Mouse (Mus musculus) lung, embryonic 15.5 days (tissue): ENCODE measurements at regions not wholly inside any gene's neighbourhood (a gene's known extent, or its start where the extent isn't known, plus 50 kb on each side); places are given as distances from the start of the nearest gene placed in this dataset.
A peak's percentile ranks its signal among the peaks of the same experiment; 100 is the strongest.

Source experiments
- ATAC-seq: fragments of 200-750 bp; cut with Nextera tagmentation; 2 replicates; pipeline ENCODE4 v1.8.0; 2017; ENCODE audit warnings: moderate number of reproducible peaks, borderline replicate concordance; ENCODE audit not compliant: low FRiP score, low TSS enrichment; ENCODE audit errors: extremely low read depth
- H3K27ac ChIP-seq: fragments of 300-500 bp; sonication (generic); 2 replicates; pipeline ENCODE4 v1.5.1; 2015; ENCODE audit warnings: moderate library complexity, mild to moderate bottlenecking, inconsistent platforms
- H3K27me3 ChIP-seq: fragments of 300-500 bp; sonication (generic); 2 replicates; pipeline ENCODE4 v1.6.1; 2015; ENCODE audit warnings: inconsistent platforms
- H3K36me3 ChIP-seq: fragments of 300-500 bp; sonication (generic); 2 replicates; pipeline ENCODE4 v1.6.1; 2015; ENCODE audit warnings: inconsistent platforms
- H3K4me1 ChIP-seq: fragments of 300-500 bp; sonication (generic); 2 replicates; pipeline ENCODE4 v1.6.1; 2015; ENCODE audit warnings: inconsistent platforms
- H3K4me2 ChIP-seq: fragments of 300-500 bp; sonication (generic); 2 replicates; pipeline ENCODE4 v1.6.1; 2015; ENCODE audit warnings: inconsistent platforms, mild to moderate bottlenecking, moderate library complexity
- H3K4me3 ChIP-seq: fragments of 300-500 bp; sonication (generic); 2 replicates; pipeline ENCODE4 v1.5.1; 2015; ENCODE audit warnings: mild to moderate bottlenecking, inconsistent platforms
- H3K9ac ChIP-seq: fragments of 300-500 bp; sonication (generic); 2 replicates; pipeline ENCODE4 v1.6.1; 2015; ENCODE audit warnings: inconsistent platforms
- H3K9me3 ChIP-seq: fragments of 300-500 bp; sonication (generic); 2 replicates; pipeline ENCODE4 v1.6.1; 2016; ENCODE audit warnings: inconsistent platforms
- WGBS: fragments of 180-500 bp; shearing (Covaris S2); methylation state at CpG from one replicate; pipeline ENCODE4 v1.1.7; 2015; 5-methylcytosine and 5-hydroxymethylcytosine counted together

GRCm38 (mm10) chr12:12605495-12605894 lies 336.2 kb downstream of the Mycn start:
- H3K4me3 ChIP-seq: no peak overlapping the region
- no peaks in the 10 kb centered on the region for H3K9me3 ChIP-seq
- H3K4me1 ChIP-seq: peaks cover 5% of the 10 kb centered on the region; the same call in 1 of the 2 replicates
- no peak overlapping the region for H3K4me2 ChIP-seq
- no peak for ATAC-seq
- no peaks in the 10 kb centered on the region for H3K27me3 ChIP-seq
- 91% methylated on average over 3 of the region's 3 CpGs for WGBS
- no peak overlapping the region for H3K27ac ChIP-seq
- H3K9ac ChIP-seq: no peak overlapping the region
- no peaks in the 10 kb centered on the region for H3K36me3 ChIP-seq

DNA sequence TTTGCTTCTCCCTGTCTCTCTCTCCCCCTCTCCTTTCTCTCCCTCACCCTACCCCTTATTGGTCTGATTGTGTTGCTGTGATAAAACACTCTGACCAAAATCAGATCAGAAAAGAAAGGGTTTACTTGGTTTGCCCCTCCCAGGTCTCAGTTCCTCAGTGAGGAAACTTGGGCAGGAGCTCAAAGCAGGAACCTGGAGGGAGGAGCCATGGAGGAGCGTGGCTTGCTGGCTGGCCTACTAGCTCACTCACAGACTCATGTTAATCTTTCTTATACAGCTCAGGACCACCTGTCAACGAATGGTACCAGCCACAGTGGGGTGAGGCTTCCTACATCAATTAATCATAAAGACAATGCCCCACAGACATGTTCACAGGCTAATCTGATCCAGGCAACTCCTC lies 339.4 kb downstream of the Fam49a start:
- ATAC-seq: no peak
- Histone ChIP-seq H3K4me3 (no peak overlapping the region), H3K36me3 (no peaks in the 10 kb centered on the region), H3K4me2 (no peak overlapping the region), H3K27ac (no peak overlapping the region), H3K4me1 (no peaks in the 10 kb centered on the region), H3K9me3 (no peaks in the 10 kb centered on the region), H3K27me3 (no peaks in the 10 kb centered on the region), H3K9ac (no peak overlapping the region)
- 23% methylated on average over 2 of the region's 2 CpGs for WGBS

DNA sequence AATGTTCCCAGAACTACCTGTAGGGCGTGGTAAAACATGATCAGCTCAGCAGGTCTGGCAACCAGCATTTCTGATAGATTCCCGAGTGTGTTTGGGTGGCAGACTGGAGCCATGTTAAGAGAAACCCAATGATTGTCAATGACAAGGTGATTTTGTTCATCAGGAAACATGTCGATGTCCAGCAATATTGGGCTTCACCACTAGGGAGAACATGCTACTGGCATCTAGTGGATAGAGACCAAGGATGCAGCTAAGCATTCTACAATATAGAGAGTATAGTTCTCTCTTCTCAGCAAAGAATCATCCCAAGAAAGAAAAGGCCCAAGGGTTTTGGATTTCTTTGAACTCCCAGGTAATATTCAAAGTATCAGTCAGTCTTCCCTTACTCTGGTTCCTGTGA lies 333.5 kb downstream of the Fam49a start:
- no peak for ATAC-seq
- Histone ChIP-seq H3K9me3 (no peaks in the 10 kb centered on the region), H3K36me3 (no peaks in the 10 kb centered on the region), H3K4me1 (no peaks in the 10 kb centered on the region), H3K9ac (no peak overlapping the region), H3K4me2 (no peak overlapping the region), H3K4me3 (no peak overlapping the region), H3K27me3 (no peaks in the 10 kb centered on the region), H3K27ac (no peak overlapping the region)
- 81% methylated on average over 3 of the region's 3 CpGs for WGBS

- Histone ChIP-seq H3K9ac (no peak overlapping the region), H3K9me3 (no peaks in the 10 kb centered on the region), H3K4me2 (no peak overlapping the region), H3K27me3 (no peaks in the 10 kb centered on the region), H3K4me3 (no peak overlapping the region), H3K27ac (no peak overlapping the region), H3K4me1 (no peaks in the 10 kb centered on the region), H3K36me3 (no peaks in the 10 kb centered on the region)
- no peak for ATAC-seq
- 88% methylated on average over 3 of the region's 3 CpGs for WGBS
Measured at GRCm38 (mm10) chr12:12594567-12594966, 332.6 kb downstream of the Fam49a start.

DNA sequence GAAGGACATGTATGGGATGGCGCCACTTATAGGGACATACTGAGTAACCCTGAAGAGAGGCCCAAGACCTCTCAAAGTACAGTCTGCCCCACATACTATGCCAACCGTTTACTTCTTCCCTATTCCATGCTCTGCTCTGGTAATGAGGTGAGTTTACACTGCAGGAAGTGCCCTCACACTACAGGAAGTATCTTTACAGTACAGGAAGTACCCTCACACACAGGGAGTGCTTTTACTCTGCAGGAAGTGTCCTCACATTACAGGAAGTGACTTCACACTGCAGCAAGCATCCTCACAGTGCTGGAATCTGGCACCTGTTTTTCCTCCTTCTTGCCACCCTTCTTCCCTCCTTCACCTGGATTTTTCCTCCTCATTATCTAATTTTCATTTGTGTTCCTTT lies 331.4 kb downstream of the Fam49a start:
- Histone ChIP-seq H3K4me2 (no peak overlapping the region), H3K4me3 (no peak overlapping the region), H3K9me3 (no peaks in the 10 kb centered on the region), H3K27ac (no peak overlapping the region), H3K4me1 (no peaks in the 10 kb centered on the region), H3K27me3 (no peaks in the 10 kb centered on the region), H3K36me3 (no peaks in the 10 kb centered on the region), H3K9ac (no peak overlapping the region)
- no peak for ATAC-seq
- 88% methylated on average over 2 of the region's 2 CpGs for WGBS

DNA sequence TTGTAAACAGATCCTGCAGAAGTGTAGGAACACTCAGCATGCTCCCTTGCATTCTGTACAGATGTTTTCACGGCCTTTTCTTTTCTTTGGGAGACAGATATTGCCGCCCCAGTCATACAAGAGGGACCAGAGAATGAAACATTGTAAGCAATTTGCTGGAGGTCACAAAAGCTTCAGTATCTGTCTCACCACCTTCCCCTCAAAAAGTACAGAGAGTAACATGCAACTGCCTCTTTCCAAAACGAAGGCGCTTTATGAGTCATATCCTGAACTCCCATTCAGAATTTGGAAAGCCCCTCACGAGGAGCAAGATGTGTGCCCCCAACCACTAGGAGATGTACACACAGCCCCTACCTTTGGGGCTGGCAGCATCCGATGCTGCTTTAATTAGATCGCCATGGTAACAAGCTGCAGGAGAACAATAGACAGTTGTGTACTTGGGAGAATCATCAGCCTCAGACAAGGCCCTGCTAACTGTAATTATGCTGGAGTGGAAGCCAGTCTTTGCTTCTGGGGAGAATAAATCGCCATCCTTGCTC lies 328.9 kb downstream of the Fam49a start:
- no peak for ATAC-seq
- H3K27me3 ChIP-seq: no peaks in the 10 kb centered on the region
- H3K9me3 ChIP-seq: no peaks in the 10 kb centered on the region
- H3K9ac ChIP-seq: no peak overlapping the region
- 74% methylated on average over 8 of the region's 8 CpGs for WGBS
- H3K4me3 ChIP-seq: no peak overlapping the region
- no peaks in the 10 kb centered on the region for H3K36me3 ChIP-seq
- no peak overlapping the region for H3K27ac ChIP-seq
- H3K4me1 ChIP-seq: no peaks in the 10 kb centered on the region
- no peak overlapping the region for H3K4me2 ChIP-seq

- Histone ChIP-seq H3K27me3 (no peaks in the 10 kb centered on the region), H3K4me2 (no peak overlapping the region), H3K36me3 (no peaks in the 10 kb centered on the region), H3K4me3 (no peak overlapping the region), H3K27ac (no peak overlapping the region), H3K9me3 (no peaks in the 10 kb centered on the region), H3K9ac (no peak overlapping the region), H3K4me1 (no peaks in the 10 kb centered on the region)
- ATAC-seq: no peak
- 66% methylated on average over 5 of the region's 5 CpGs for WGBS
Measured at GRCm38 (mm10) chr12:12588771-12589370, 326.9 kb downstream of the Fam49a start.

DNA sequence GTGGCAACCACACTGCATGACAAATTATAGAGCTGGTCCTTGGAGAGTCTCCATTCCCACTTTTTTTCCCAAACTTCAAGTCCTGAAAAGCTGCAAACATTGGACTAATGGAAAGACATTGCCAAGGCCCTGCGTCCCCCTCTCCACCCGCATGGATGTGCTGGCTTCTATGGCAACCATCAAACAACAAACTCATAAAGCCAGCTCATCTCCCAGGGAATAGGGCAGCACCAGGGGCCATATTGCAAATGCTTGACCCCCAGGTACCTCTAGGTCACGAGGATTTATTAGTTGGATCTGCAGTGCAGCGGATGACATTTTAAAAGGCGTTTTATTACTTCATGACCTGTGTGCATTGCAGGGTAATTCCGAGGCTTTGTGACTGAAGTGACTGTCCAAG lies 324.5 kb downstream of the Fam49a start:
- no peak for ATAC-seq
- WGBS: 77% methylated on average over 6 of the region's 6 CpGs

DNA sequence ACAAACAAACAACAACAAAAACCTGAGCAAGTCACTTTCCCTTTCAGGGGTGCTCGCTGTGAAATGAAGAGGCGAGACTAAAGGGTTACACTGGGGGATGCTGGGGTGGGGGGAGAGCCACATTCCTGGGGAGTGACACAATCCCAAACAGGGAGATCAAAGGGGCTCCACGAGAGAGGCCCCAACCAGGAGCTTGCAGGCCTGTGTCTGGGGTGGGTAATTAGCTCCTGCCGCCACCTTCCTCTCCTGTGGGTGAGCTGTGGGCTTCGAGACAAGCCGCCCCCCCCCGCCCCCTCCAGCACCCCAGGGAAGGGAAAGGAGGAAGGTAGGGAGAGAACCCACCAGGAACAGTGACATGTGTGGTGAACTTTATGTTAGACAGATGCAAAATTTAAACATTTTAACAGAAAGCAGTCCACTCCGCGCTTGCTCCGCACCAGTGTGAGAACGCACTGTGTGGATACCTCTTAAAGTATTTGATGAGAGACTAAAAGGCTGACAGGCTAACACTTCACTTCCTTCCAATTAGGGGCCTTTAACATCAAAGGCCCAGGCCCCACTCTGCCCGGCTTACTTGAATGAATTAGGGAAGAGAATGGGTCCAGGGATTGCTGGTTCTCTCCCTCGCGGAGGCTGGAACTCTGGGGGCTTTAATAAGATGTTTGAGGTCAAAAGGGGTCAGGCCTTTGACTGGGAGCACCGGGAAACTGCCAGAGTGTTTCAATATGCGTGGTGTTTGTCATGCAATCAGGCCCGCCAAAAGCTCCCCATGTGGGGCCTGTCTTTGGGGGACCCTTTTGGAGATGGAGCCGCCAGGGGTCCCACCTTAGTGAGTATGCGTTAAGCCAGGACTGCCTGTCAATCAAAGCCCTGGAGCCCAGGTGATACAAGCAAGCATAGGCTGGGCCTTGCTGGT lies 319.6 kb downstream of the Fam49a start:
- H3K27ac ChIP-seq: peak overlapping the region; percentile 53
- H3K36me3 ChIP-seq: no peaks in the 10 kb centered on the region
- 14% methylated on average over 19 of the region's 19 CpGs for WGBS
- no peak overlapping the region for H3K4me3 ChIP-seq
- peak; percentile 81 for ATAC-seq
- peaks cover 17% of the 10 kb centered on the region for H3K4me1 ChIP-seq
- H3K9ac ChIP-seq: no peak overlapping the region
- H3K4me2 ChIP-seq: peak overlapping the region; percentile 19; the same call in 1 of the 2 replicates
- no peaks in the 10 kb centered on the region for H3K27me3 ChIP-seq
- H3K9me3 ChIP-seq: no peaks in the 10 kb centered on the region

More for the DNA sequence above, 324.5 kb downstream of the Fam49a start:
- no peaks in the 10 kb centered on the region for H3K36me3 ChIP-seq
- no peaks in the 10 kb centered on the region for H3K27me3 ChIP-seq
- H3K27ac ChIP-seq: no peak overlapping the region
- no peak overlapping the region for H3K4me2 ChIP-seq
- H3K4me1 ChIP-seq: peaks cover 8% of the 10 kb centered on the region
- H3K9me3 ChIP-seq: no peaks in the 10 kb centered on the region
- no peak overlapping the region for H3K4me3 ChIP-seq
- H3K9ac ChIP-seq: no peak overlapping the region

- Histone ChIP-seq H3K9ac (no peak overlapping the region), H3K9me3 (no peaks in the 10 kb centered on the region), H3K27ac (peak overlapping the region; percentile 53), H3K4me2 (peak overlapping the region; percentile 20), H3K4me3 (no peak overlapping the region), H3K36me3 (no peaks in the 10 kb centered on the region), H3K4me1 (peaks cover 17% of the 10 kb centered on the region), H3K27me3 (no peaks in the 10 kb centered on the region)
- 19% methylated on average over 8 of the region's 8 CpGs for WGBS
- ATAC-seq: peak; percentile 31; the same call in 1 of the 2 replicates
Measured at GRCm38 (mm10) chr12:12580763-12581178, 318.8 kb downstream of the Fam49a start.

DNA sequence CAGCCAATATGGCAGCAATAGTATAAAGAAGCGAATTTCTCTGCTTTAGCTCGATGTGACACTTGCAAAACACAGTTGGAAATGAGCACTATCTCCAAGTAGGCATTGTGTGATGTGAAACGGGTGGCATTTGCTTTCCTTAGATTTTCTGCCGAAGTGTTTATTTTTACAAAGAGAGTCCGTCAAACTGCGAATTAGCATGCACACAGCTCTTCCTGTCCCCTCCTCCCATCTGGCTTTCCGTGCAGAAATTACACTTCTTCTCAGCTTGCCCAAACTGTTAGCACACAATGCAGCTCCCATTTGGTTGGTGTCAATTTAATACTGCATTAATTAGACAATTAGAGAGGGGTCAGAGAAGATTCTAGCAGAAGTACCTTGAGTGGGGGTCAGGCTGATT lies 316.3 kb downstream of the Fam49a start:
- H3K4me1 ChIP-seq: peaks cover 17% of the 10 kb centered on the region
- H3K4me2 ChIP-seq: no peak overlapping the region
- no peak for ATAC-seq
- no peaks in the 10 kb centered on the region for H3K36me3 ChIP-seq
- H3K9ac ChIP-seq: no peak overlapping the region
- 20% methylated on average over 7 of the region's 7 CpGs for WGBS
- no peaks in the 10 kb centered on the region for H3K9me3 ChIP-seq
- H3K4me3 ChIP-seq: no peak overlapping the region
- no peaks in the 10 kb centered on the region for H3K27me3 ChIP-seq
- H3K27ac ChIP-seq: no peak overlapping the region
